Mouse (Mus musculus) neural tube, embryonic 15.5 days (tissue): ENCODE results near the gene Olfr1047. TPM values are rescaled to one million over a fixed set of nuclear protein-coding genes. Genes with fewer than 3 reads are reported as not detected.
"Not testable (repeated sequence)": the region's sequence is repeated elsewhere in the genome, so short reads cannot be mapped to it uniquely, and the experiment has no call there.

Experiments
- ATAC-seq: fragments of 200-750 bp; cut with Nextera tagmentation; 2 replicates; pipeline ENCODE4 v1.8.0; 2017; ENCODE audit warnings: mild to moderate bottlenecking, moderate TSS enrichment, moderate library complexity; ENCODE audit not compliant: low FRiP score
- H3K27ac ChIP-seq: fragments of 300-500 bp; sonication (generic); replicated peaks from 2 replicates; pipeline ENCODE4 v1.5.1; 2015; ENCODE audit warnings: mild to moderate bottlenecking, inconsistent platforms
- H3K27me3 ChIP-seq: fragments of 300-500 bp; sonication (generic); replicated peaks from 2 replicates; pipeline ENCODE4 v1.6.1; 2015; ENCODE audit warnings: inconsistent platforms
- H3K36me3 ChIP-seq: fragments of 300-500 bp; sonication (generic); 2 replicates; pipeline ENCODE4 v1.6.1; 2015; ENCODE audit warnings: inconsistent platforms
- H3K4me1 ChIP-seq: fragments of 300-500 bp; sonication (generic); 2 replicates; pipeline ENCODE4 v1.6.1; 2015; ENCODE audit warnings: inconsistent platforms
- H3K4me2 ChIP-seq: fragments of 300-500 bp; sonication (generic); 2 replicates; pipeline ENCODE4 v1.6.1; 2015; ENCODE audit warnings: inconsistent platforms, mild to moderate bottlenecking, moderate library complexity
- H3K4me3 ChIP-seq: fragments of 300-500 bp; sonication (generic); replicated peaks from 2 replicates; pipeline ENCODE4 v1.5.1; 2015; ENCODE audit warnings: mild to moderate bottlenecking, inconsistent platforms
- H3K9ac ChIP-seq: fragments of 300-500 bp; sonication (generic); replicated peaks from 2 replicates; pipeline ENCODE4 v1.6.1; 2015; ENCODE audit warnings: mild to moderate bottlenecking, inconsistent platforms
- H3K9me3 ChIP-seq: fragments of 300-500 bp; sonication (generic); replicated peaks from 2 replicates; pipeline ENCODE4 v1.6.1; 2016; ENCODE audit warnings: inconsistent platforms
- WGBS: fragments of 180-500 bp; shearing (Covaris S2); methylation state at CpG from one replicate; pipeline ENCODE4 v1.1.7; 2015; ENCODE audit warnings: mixed read lengths; 5-methylcytosine and 5-hydroxymethylcytosine counted together
- polyA plus RNA-seq: library from polyadenylated mRNA; unstranded; fragments of >200 nt; fragmentation: Nextera tagmentation; extraction: Ambion mirVana; gene quantifications from 2 replicates; pipeline ENCODE4 v1.2.1, GENCODE M21; 2015

Gene Olfr1047
- polyA plus RNA-seq = not detected in 2 replicates

GRCm38 (mm10) chr2:86231301-86231700 is at the start of gene Olfr1047:
Gene Olfr1047, minus strand, starts transcription at chr2:86231401.
- no peaks in the 10 kb centered on the region for H3K4me1 ChIP-seq
- H3K4me3 ChIP-seq = no peak within 1 kb of the TSS
- WGBS = 98% methylated on average over 1 of the region's 1 CpGs
- no peak within 1 kb of the TSS for H3K9ac ChIP-seq
- no peak for ATAC-seq
- H3K27me3 ChIP-seq = no peaks in the 10 kb centered on the region
- H3K36me3 ChIP-seq = no peaks in the 10 kb centered on the region
- no peak within 1 kb of the TSS for H3K4me2 ChIP-seq
- H3K9me3 ChIP-seq = no peaks in the 10 kb centered on the region
- H3K27ac ChIP-seq = no peak within 1 kb of the TSS

- H3K9ac ChIP-seq, H3K9me3 ChIP-seq, H3K4me3 ChIP-seq, ATAC-seq, H3K4me2 ChIP-seq, H3K27ac ChIP-seq, H3K27me3 ChIP-seq, H3K36me3 ChIP-seq, H3K4me1 ChIP-seq: not testable (repeated sequence)
These were observed 47.8 kb upstream of the Olfr1047 start, which contains the start of gene Olfr1051 for GRCm38 (mm10) chr2:86278988-86279387. Gene Olfr1051, minus strand, starts transcription at chr2:86279088.

- not testable (repeated sequence) for ATAC-seq, H3K9ac ChIP-seq, H3K9me3 ChIP-seq, H3K27ac ChIP-seq, H3K4me2 ChIP-seq, H3K27me3 ChIP-seq, H3K36me3 ChIP-seq, H3K4me1 ChIP-seq, H3K4me3 ChIP-seq
These were observed 27.0 kb upstream of the Olfr1047 start, which contains the start of gene Olfr1049 for GRCm38 (mm10) chr2:86258228-86258627. Gene Olfr1049, minus strand, starts transcription at chr2:86258328.

GRCm38 (mm10) chr2:86240189-86240588 is 9.0 kb upstream of the Olfr1047 start, which contains the start of gene Olfr1048:
Gene Olfr1048, minus strand, starts transcription at chr2:86240289.
- Histone ChIP-seq H3K4me3 (no peak within 1 kb of the TSS), H3K27ac (no peak within 1 kb of the TSS), H3K9me3 (no peaks in the 10 kb centered on the region), H3K4me2 (no peak within 1 kb of the TSS), H3K27me3 (no peaks in the 10 kb centered on the region), H3K9ac (no peak within 1 kb of the TSS), H3K36me3 (no peaks in the 10 kb centered on the region), H3K4me1 (no peaks in the 10 kb centered on the region)
- ATAC-seq = no peak

- Histone ChIP-seq H3K9me3 (no peaks in the 10 kb centered on the region), H3K4me1 (no peaks in the 10 kb centered on the region), H3K4me2 (no peak within 1 kb of the TSS), H3K27me3 (no peaks in the 10 kb centered on the region), H3K4me3 (no peak within 1 kb of the TSS), H3K9ac (no peak within 1 kb of the TSS), H3K36me3 (no peaks in the 10 kb centered on the region), H3K27ac (no peak within 1 kb of the TSS)
- 66% methylated on average over 2 of the region's 2 CpGs for WGBS
- no peak for ATAC-seq
These were observed 12.0 kb downstream of the Olfr1047 start, which contains the start of gene Olfr1046 for GRCm38 (mm10) chr2:86219214-86219613. Gene Olfr1046, minus strand, starts transcription at chr2:86219314.

- Histone ChIP-seq H3K9me3 (no peaks in the 10 kb centered on the region), H3K36me3 (no peaks in the 10 kb centered on the region), H3K9ac (no peak within 1 kb of the TSS), H3K27me3 (no peaks in the 10 kb centered on the region), H3K4me1 (no peaks in the 10 kb centered on the region), H3K4me3 (no peak within 1 kb of the TSS), H3K4me2 (no peak within 1 kb of the TSS), H3K27ac (no peak within 1 kb of the TSS)
- ATAC-seq = no peak
These were observed 28.3 kb downstream of the Olfr1047 start, which contains the start of gene Olfr1045 for GRCm38 (mm10) chr2:86202909-86203308. Gene Olfr1045, minus strand, starts transcription at chr2:86203009.

- no peak overlapping the region for H3K4me2 ChIP-seq
- H3K4me3 ChIP-seq = no peak overlapping the region
- no peak overlapping the region for H3K27ac ChIP-seq
- no peaks in the 10 kb centered on the region for H3K36me3 ChIP-seq
- no peaks in the 10 kb centered on the region for H3K27me3 ChIP-seq
- no peak for ATAC-seq
- no peaks in the 10 kb centered on the region for H3K4me1 ChIP-seq
- 54% methylated on average over 1 of the region's 1 CpGs for WGBS
- no peak overlapping the region for H3K9ac ChIP-seq
- no peaks in the 10 kb centered on the region for H3K9me3 ChIP-seq
These were observed 35.3 kb downstream of the Olfr1047 start for GRCm38 (mm10) chr2:86195863-86196262.

- H3K4me3 ChIP-seq = no peak within 1 kb of the TSS
- H3K27ac ChIP-seq = no peak within 1 kb of the TSS
- no peaks in the 10 kb centered on the region for H3K9me3 ChIP-seq
- no peak within 1 kb of the TSS for H3K9ac ChIP-seq
- no peaks in the 10 kb centered on the region for H3K27me3 ChIP-seq
- no peak within 1 kb of the TSS for H3K4me2 ChIP-seq
- ATAC-seq = no peak
- no peaks in the 10 kb centered on the region for H3K4me1 ChIP-seq
- H3K36me3 ChIP-seq = no peaks in the 10 kb centered on the region
These were observed 45.6 kb downstream of the Olfr1047 start, which contains the start of gene Olfr52 for GRCm38 (mm10) chr2:86185583-86185982. Gene Olfr52, minus strand, starts transcription at chr2:86185683.

GRCm38 (mm10) chr2:86179950-86180349 is 51.3 kb downstream of the Olfr1047 start:
- Histone ChIP-seq H3K27ac (no peak overlapping the region), H3K4me1 (no peaks in the 10 kb centered on the region), H3K4me3 (no peak overlapping the region), H3K4me2 (no peak overlapping the region), H3K36me3 (no peaks in the 10 kb centered on the region), H3K9ac (no peak overlapping the region), H3K27me3 (no peaks in the 10 kb centered on the region), H3K9me3 (no peaks in the 10 kb centered on the region)
- no peak for ATAC-seq
- WGBS = 72% methylated on average over 3 of the region's 3 CpGs

GRCm38 (mm10) chr2:86177720-86178119 is 53.5 kb downstream of the Olfr1047 start, which contains the start of gene Olfr1044:
Gene Olfr1044, minus strand, starts transcription at chr2:86177820.
- Histone ChIP-seq H3K27ac (no peak within 1 kb of the TSS), H3K4me3 (no peak within 1 kb of the TSS), H3K4me1 (no peaks in the 10 kb centered on the region), H3K9me3 (no peaks in the 10 kb centered on the region), H3K27me3 (no peaks in the 10 kb centered on the region), H3K9ac (no peak within 1 kb of the TSS), H3K36me3 (no peaks in the 10 kb centered on the region), H3K4me2 (no peak within 1 kb of the TSS)
- no peak for ATAC-seq

Other genes with a start within 250 kb of the Olfr1047 start
- not detected in 2 replicates for gene Olfr1031, start 241.1 kb downstream of the Olfr1047 start, polyA plus RNA-seq
- not detected in 2 replicates for gene Olfr1032, start 225.9 kb downstream of the Olfr1047 start, polyA plus RNA-seq
- gene Olfr1033, start 210.8 kb downstream of the Olfr1047 start, polyA plus RNA-seq = 0.04 and 0.28 TPM in 2 replicates
- not detected in 2 replicates for gene Olfr1034, start 185.5 kb downstream of the Olfr1047 start, polyA plus RNA-seq
- not detected in 2 replicates for gene Olfr1036, start 157.4 kb downstream of the Olfr1047 start, polyA plus RNA-seq
- gene Olfr1037, start 144.0 kb downstream of the Olfr1047 start, polyA plus RNA-seq = not detected in 2 replicates
- not detected in 2 replicates for gene Olfr1039, start 95.5 kb downstream of the Olfr1047 start, polyA plus RNA-seq
- gene Olfr1040, start 84.7 kb downstream of the Olfr1047 start, polyA plus RNA-seq = not detected in 2 replicates
- gene Olfr1042, start 69.6 kb downstream of the Olfr1047 start, polyA plus RNA-seq = not detected in 2 replicates
- gene Olfr1043, start 63.9 kb downstream of the Olfr1047 start, polyA plus RNA-seq = not detected in 2 replicates
- gene Olfr1044, start 53.6 kb downstream of the Olfr1047 start, polyA plus RNA-seq = not detected in 2 replicates
- not detected in 2 replicates for gene Olfr52, start 45.7 kb downstream of the Olfr1047 start, polyA plus RNA-seq
- gene Olfr1045, start 28.4 kb downstream of the Olfr1047 start, polyA plus RNA-seq = not detected in 2 replicates
- gene Olfr1046, start 12.1 kb downstream of the Olfr1047 start, polyA plus RNA-seq = not detected in 2 replicates
- not detected in 2 replicates for gene Olfr1048, start 8.9 kb upstream of the Olfr1047 start, polyA plus RNA-seq
- gene Olfr1049, start 26.9 kb upstream of the Olfr1047 start, polyA plus RNA-seq = not detected in 2 replicates
- gene Olfr1051, start 47.7 kb upstream of the Olfr1047 start, polyA plus RNA-seq = not detected in 2 replicates
- gene Olfr1052, start 61.1 kb upstream of the Olfr1047 start, polyA plus RNA-seq = not detected in 2 replicates
- not detected in 2 replicates for gene Olfr1053, start 83.9 kb upstream of the Olfr1047 start, polyA plus RNA-seq
- gene Olfr1054, start 104.0 kb upstream of the Olfr1047 start, polyA plus RNA-seq = not detected in 2 replicates
- gene Olfr1055, start 118.9 kb upstream of the Olfr1047 start, polyA plus RNA-seq = not detected in 2 replicates
- gene Olfr1056, start 131.1 kb upstream of the Olfr1047 start, polyA plus RNA-seq = not detected in 2 replicates
- gene Olfr1057, start 147.0 kb upstream of the Olfr1047 start, polyA plus RNA-seq = not detected in 2 replicates
- gene Olfr1058, start 157.2 kb upstream of the Olfr1047 start, polyA plus RNA-seq = not detected in 2 replicates
- gene Olfr1061, start 182.6 kb upstream of the Olfr1047 start, polyA plus RNA-seq = not detected in 2 replicates
- gene Olfr1062, start 195.3 kb upstream of the Olfr1047 start, polyA plus RNA-seq = not detected in 2 replicates
- gene Olfr1065, start 219.2 kb upstream of the Olfr1047 start, polyA plus RNA-seq = not detected in 2 replicates
- not detected in 2 replicates for gene Olfr1066, start 224.9 kb upstream of the Olfr1047 start, polyA plus RNA-seq